Mouse (Mus musculus) ES-E14 (cell line): Measurements from ENCODE around the gene Zranb3.

Source experiments
- CHD2 ChIP-seq: IDR thresholded peaks from 2 replicates; pipeline ENCODE4 v1.6.1; 2014; ENCODE audit warnings: mild to moderate bottlenecking, low read depth, low read length, inconsistent platforms
- HCFC1 ChIP-seq: IDR thresholded peaks from 2 replicates; pipeline ENCODE4 v1.6.1; 2012; ENCODE audit warnings: low read length, inconsistent platforms, borderline replicate concordance; ENCODE audit not compliant: insufficient read depth
- MAFK ChIP-seq: IDR thresholded peaks from 2 replicates; pipeline ENCODE4 v1.6.1; 2014; ENCODE audit warnings: mild to moderate bottlenecking, low read depth, low read length, inconsistent platforms; ENCODE audit not compliant: insufficient read depth

DNA sequence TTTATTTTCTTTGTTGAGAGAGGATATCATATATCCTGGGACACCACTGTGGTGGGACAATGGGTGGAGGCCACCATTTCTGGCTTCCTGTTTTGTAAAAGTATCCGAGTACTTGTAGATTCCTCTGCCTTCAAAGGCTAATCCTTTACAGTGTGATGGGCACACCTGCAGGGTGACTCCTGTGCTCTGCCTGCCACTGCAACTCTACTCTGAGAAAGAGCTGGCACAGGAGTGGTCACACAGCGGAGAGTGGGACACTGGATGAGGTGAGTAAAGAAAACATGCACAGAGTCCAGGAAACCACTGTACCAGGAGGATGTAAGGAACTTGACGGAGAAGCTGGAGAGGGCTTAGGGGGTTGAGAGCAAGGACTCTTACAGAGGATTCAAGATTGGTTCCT is 120.6 kb downstream of the Zranb3 start:
- no peak for TF ChIP-seq MAFK
- TF ChIP-seq HCFC1 = no peak
- no peak for TF ChIP-seq CHD2
